Mouse (Mus musculus) megakaryocyte, embryonic 14.5 days (primary cell): ENCODE measurements around the gene Specc1.

Experiments
- FLI1 ChIP-seq: IDR thresholded peaks from 2 replicates; pipeline ENCODE4 v1.6.1; 2012; ENCODE audit warnings: low read length, inconsistent platforms, mixed read lengths
- GATA1 ChIP-seq: IDR thresholded peaks from 3 replicates; pipeline ENCODE4 v1.6.1; 2012; ENCODE audit warnings: mixed read lengths, low read length, inconsistent platforms, borderline replicate concordance

DNA sequence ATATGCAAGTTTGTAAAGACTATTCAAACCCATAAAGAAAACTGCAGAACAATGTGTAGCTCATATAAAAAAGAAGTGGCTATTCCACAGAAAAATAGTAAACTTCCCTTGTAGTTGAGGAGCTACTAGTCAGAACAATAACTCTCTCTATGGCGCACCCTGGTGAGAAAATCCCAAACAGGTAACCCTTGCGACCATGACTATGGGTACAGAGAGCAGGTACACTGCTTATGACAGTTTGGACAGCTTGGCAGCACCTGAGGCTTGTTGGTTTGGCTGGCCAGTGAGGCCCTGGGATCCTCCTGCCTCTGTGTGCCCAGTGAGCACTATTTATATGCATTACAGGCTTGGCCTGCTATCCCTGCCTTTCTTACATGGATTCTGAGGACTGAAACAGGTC is 89.4 kb downstream of the Specc1 start:
- no peak for TF ChIP-seq GATA1
- TF ChIP-seq FLI1, result no peak
